Mouse (Mus musculus): ENCODE measurements around the gene Ang5.
"Not testable (repeated sequence)": the region's sequence is repeated elsewhere in the genome, so short reads cannot be mapped to it uniquely, and the experiment has no call there.

DNA sequence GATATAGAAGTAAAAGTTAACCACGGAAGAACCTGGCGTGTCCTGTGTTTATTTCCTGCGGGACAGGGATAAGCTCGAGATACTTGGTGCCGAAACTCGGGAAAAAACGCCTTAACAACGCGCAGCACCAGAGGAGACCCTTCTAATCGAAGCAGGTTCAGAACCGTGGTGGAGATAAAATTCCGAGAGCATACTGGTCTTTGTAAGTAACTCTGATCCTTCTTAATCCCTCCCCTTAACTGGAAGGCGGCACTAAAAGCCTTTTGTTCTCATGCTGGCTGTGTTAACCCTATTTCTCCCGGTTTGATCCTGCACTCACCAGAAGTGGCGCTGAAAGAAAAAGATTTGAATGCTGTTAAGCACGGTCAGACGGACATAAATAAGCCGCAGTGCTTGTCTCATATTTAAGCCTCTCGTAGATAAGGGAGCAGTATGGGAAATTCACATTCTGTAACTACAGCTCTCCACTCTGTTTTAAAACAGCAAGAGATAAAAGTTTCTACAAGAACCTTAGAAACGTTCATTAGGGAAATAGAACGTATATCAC lies 31.4 kb upstream of the Ang5 start:
- peak; percentile 36; the same call in 1 of the 2 replicates for TF ChIP-seq POLR2A (IDR thresholded peaks at IDR 0.05; ENCODE audit: low read depth, low read length)
- TF ChIP-seq CTCF (IDR thresholded peaks at IDR 0.05; ENCODE audit: borderline replicate concordance, insufficient read depth, low read length), result not testable (repeated sequence)

Data from embryonic fibroblast, embryonic 13.5 days (primary cell).